Mouse (Mus musculus) neural tube, embryonic 11.5 days (tissue): ENCODE results near the gene Trp53bp2. TPM values are rescaled to one million over a fixed set of nuclear protein-coding genes. Genes with fewer than 3 reads are reported as not detected.

ENCODE experiments used
- ATAC-seq: fragments of 200-750 bp; cut with Nextera tagmentation; 2 replicates; pipeline ENCODE4 v1.8.0; 2017; ENCODE audit warnings: moderate number of reproducible peaks, mild to moderate bottlenecking, moderate TSS enrichment, moderate library complexity; ENCODE audit not compliant: insufficient read depth, low FRiP score, low TSS enrichment
- DNase-seq: peaks from one replicate; pipeline ENCODE4 v3.0.0-alpha.2; 2015; ENCODE audit warnings: low spot score
- H3K27ac ChIP-seq: fragments of 300-500 bp; sonication (generic); 2 replicates; pipeline ENCODE4 v1.5.1; 2014; ENCODE audit warnings: low read depth, mild to moderate bottlenecking, low read length
- H3K27me3 ChIP-seq: fragments of 300-500 bp; sonication (generic); 2 replicates; pipeline ENCODE4 v1.6.1; 2014; ENCODE audit warnings: mild to moderate bottlenecking, low read length, mixed read lengths; ENCODE audit not compliant: control insufficient read depth, insufficient read depth
- H3K36me3 ChIP-seq: fragments of 300-500 bp; sonication (generic); 2 replicates; pipeline ENCODE4 v1.6.1; 2014; ENCODE audit warnings: mild to moderate bottlenecking, low read length, moderate library complexity, mixed read lengths; ENCODE audit not compliant: control insufficient read depth, insufficient read depth
- H3K4me1 ChIP-seq: fragments of 300-500 bp; sonication (generic); 2 replicates; pipeline ENCODE4 v1.6.1; 2014; ENCODE audit warnings: low read length, mixed read lengths; ENCODE audit not compliant: control insufficient read depth, insufficient read depth
- H3K4me2 ChIP-seq: fragments of 300-500 bp; sonication (generic); 2 replicates; pipeline ENCODE4 v1.6.1; 2014; ENCODE audit warnings: low read depth, mild to moderate bottlenecking, moderate library complexity
- H3K4me3 ChIP-seq: fragments of 300-500 bp; sonication (generic); 2 replicates; pipeline ENCODE4 v1.5.1; 2014; ENCODE audit warnings: low read depth, low read length
- H3K9ac ChIP-seq: fragments of 300-500 bp; sonication (generic); 2 replicates; pipeline ENCODE4 v1.6.1; 2014; ENCODE audit warnings: mild to moderate bottlenecking, low read length
- H3K9me3 ChIP-seq: fragments of 300-500 bp; sonication (generic); 2 replicates; pipeline ENCODE4 v1.6.1; 2016; ENCODE audit warnings: low read length; ENCODE audit not compliant: control insufficient read depth
- WGBS: fragments of 180-500 bp; shearing (Covaris S2); extraction: QIAGEN DNeasy Blood & Tissue Kit; methylation state at CpG from one replicate; pipeline ENCODE4 v1.1.7; 2014; 5-methylcytosine and 5-hydroxymethylcytosine counted together
- polyA plus RNA-seq: library from polyadenylated mRNA; unstranded; fragments of >200 nt; fragmentation: Nextera tagmentation; extraction: Ambion mirVana; gene quantifications from 2 replicates; pipeline ENCODE4 v1.2.1, GENCODE M21; 2014

Gene Trp53bp2
- polyA plus RNA-seq: 35.4 and 40.1 TPM in 2 replicates

DNA sequence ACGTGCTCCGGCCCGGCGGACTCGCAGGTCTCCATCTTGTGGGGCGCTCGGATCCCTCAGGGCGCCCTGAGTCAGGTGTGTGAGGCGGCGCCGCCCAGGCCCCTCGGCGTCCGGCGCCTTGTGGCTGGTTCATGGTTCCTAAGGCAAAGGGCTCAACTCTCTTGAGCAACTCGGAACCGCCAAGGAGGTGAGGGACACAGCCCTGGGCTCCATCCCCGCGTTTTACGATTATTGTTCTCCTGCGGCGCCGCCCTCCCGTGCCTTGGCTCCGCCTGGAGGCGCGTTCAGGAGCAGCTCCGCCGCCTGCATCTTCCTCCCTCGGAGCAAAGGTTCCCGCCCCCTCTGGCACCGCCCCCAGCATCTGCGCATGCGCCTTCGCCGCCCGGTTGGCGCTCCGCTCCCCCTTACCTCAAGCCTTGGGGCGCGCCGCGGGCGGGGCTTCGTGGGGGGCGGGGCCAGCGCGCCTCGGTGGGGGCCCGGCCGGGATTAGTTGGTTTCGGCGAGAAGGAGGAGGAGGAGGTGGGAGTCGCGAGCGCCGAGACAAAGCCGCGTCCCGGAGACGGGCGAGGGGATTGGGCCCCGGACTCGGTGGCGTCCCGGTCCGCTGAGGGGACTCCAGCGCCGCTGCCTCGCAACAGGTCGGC is at the start of gene Trp53bp2:
Trp53bp2 (plus strand) TSS at position 489 of the 644 bp plus-strand sequence.
- WGBS: under 1% methylated on average over 62 of the region's 71 CpGs
- DNase-seq: peak; percentile 100
- H3K27ac ChIP-seq: peak within 1 kb of the TSS; percentile 89
- H3K4me1 ChIP-seq: peaks cover 12% of the 10 kb centered on the region
- H3K36me3 ChIP-seq: no peaks in the 10 kb centered on the region
- H3K9ac ChIP-seq: peak within 1 kb of the TSS; percentile 90
- H3K9me3 ChIP-seq: no peaks in the 10 kb centered on the region
- peak within 1 kb of the TSS; percentile 76 for H3K4me3 ChIP-seq
- ATAC-seq: peak; percentile 87
- peak within 1 kb of the TSS; percentile 81 for H3K4me2 ChIP-seq
- no peaks in the 10 kb centered on the region for H3K27me3 ChIP-seq

DNA sequence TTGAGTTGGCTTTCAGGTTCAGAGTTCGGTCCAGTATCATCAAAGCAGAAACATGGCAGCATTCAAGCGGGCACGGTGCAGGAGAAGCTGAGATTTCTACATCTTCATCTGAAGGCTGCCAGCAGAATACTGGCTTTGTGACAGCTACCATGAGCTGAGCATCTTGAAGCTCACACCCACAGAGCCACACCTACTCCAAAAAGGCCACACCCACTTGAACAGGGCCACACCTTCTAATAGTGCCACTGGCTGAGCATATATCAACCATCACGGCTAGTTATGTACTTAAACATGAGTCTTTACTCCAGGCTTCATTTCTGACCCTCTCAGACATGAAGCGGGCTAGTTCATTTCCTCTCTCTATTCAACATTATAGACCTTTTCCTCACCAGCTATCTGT is 46.3 kb upstream of the Trp53bp2 start:
- DNase-seq (no peak), ATAC-seq (no peak)
- no peak overlapping the region for H3K4me3 ChIP-seq
- H3K36me3 ChIP-seq: no peaks in the 10 kb centered on the region
- no peaks in the 10 kb centered on the region for H3K9me3 ChIP-seq
- H3K27ac ChIP-seq: no peak overlapping the region
- 89% methylated on average over 5 of the region's 5 CpGs for WGBS
- no peaks in the 10 kb centered on the region for H3K4me1 ChIP-seq
- H3K9ac ChIP-seq: no peak overlapping the region
- H3K27me3 ChIP-seq: no peaks in the 10 kb centered on the region
- H3K4me2 ChIP-seq: no peak overlapping the region

DNA sequence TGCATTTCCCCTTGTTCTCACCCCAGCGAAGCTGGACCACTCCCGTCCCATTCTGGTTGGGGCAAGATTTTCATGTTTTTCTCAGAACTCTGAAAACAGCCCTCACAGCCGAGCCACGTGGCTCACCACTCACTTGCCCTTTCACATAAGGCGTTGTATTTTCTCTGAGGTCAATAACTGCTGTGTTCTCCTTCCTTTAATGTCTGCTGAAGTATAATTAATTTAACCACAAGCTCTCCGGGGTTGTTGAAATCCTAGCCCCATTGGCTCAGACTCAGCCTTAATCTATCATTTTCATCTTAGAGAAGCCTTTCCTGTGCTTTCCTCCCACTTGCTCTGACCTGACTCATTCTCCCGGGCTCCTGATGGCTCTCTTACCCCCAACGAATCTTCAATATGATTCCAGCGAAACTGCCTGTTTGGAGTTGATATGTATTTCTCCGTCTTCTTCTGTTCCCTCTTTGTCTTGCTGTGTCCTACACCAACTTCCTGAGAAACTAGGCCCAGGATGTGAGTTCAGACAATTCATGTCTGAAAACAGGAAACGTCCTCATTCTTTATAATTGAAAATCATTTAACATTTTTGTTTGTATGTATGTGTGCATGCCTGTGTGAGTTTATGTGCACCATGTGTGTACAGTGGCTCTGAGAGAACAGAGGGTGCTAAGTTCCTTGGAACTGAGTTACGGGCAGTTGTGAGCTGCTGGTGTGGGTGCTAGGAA is 45.1 kb upstream of the Trp53bp2 start:
- no peaks in the 10 kb centered on the region for H3K27me3 ChIP-seq

DNA sequence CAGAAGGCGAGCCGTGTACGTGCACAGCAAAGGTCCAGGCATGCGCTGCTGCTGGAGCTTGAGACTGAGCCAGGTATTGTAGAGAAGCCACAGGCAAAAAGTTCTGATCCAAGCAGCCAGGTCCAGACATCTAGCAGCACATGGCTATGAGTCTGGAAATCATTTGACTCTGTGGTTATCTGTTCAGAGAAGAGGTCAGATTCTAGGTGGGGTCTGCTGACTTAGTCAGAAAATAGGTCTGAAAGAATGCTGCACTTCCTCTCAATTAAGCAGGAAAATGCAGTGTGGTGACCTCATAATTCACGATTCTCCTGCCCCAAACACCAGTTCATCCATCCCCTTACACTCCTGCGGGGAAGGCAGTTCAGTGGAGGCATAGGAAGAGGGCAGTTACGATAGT is 40.7 kb upstream of the Trp53bp2 start:
- DNase-seq: no peak
- Histone ChIP-seq H3K4me2 (no peak overlapping the region), H3K27ac (no peak overlapping the region), H3K4me1 (no peaks in the 10 kb centered on the region), H3K4me3 (no peak overlapping the region), H3K9me3 (no peaks in the 10 kb centered on the region), H3K27me3 (no peaks in the 10 kb centered on the region), H3K36me3 (no peaks in the 10 kb centered on the region), H3K9ac (no peak overlapping the region)
- no peak for ATAC-seq
- WGBS: 84% methylated on average over 7 of the region's 7 CpGs

More for the DNA sequence above, 45.1 kb upstream of the Trp53bp2 start:
- Histone ChIP-seq H3K9ac (no peak overlapping the region), H3K27ac (no peak overlapping the region), H3K9me3 (no peaks in the 10 kb centered on the region), H3K36me3 (no peaks in the 10 kb centered on the region), H3K4me2 (no peak overlapping the region), H3K4me1 (no peaks in the 10 kb centered on the region), H3K4me3 (no peak overlapping the region)
- no peak for ATAC-seq
- no peak for DNase-seq
- 67% methylated on average over 12 of the region's 12 CpGs for WGBS

DNA sequence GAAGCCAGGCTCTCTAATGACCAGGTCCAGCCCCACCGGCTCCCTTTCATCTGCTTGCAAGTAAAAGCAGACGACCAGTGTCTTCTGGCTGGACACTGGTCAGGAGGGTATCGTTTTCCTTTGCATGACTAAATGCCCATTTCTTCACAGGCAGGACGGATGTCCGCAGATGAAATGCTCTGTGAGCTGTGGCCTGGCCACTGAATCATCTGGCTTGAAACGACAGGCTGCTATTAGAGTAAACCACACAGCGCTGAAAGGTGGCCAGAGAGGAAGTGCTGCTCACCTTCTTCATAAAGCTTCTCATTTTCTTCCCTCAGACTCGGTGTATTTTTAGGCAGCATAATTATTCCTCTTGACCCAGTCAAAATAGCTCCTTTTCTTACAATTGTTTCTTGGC is 40.2 kb upstream of the Trp53bp2 start:
- no peaks in the 10 kb centered on the region for H3K4me1 ChIP-seq
- DNase-seq (no peak), ATAC-seq (no peak)
- no peak overlapping the region for H3K27ac ChIP-seq
- no peaks in the 10 kb centered on the region for H3K36me3 ChIP-seq
- H3K9ac ChIP-seq: no peak overlapping the region
- H3K9me3 ChIP-seq: no peaks in the 10 kb centered on the region
- WGBS: 72% methylated on average over 8 of the region's 8 CpGs
- H3K4me2 ChIP-seq: no peak overlapping the region
- H3K27me3 ChIP-seq: no peaks in the 10 kb centered on the region
- H3K4me3 ChIP-seq: no peak overlapping the region

DNA sequence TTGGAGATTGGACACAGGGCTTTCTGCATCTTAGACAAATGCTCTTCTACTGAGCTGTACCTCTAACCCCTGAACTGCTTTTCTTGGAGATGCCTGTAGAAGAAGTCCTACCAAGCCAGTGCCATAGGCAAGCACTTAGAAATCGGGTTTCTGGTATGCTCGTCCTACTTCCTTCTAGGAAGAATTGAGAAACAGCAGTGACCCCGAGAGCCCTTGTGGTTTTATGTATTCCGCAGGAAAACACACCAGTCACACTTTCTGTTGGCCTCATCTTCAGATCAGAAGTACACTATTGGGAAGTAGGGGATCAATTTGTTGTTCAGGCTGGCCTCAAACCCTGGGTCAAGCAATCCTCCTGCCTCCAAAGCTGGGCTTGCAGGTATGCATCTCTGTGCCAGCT is 39.5 kb upstream of the Trp53bp2 start:
- ATAC-seq: no peak
- Histone ChIP-seq H3K9ac (no peak overlapping the region), H3K4me1 (no peaks in the 10 kb centered on the region), H3K4me2 (no peak overlapping the region), H3K9me3 (no peaks in the 10 kb centered on the region), H3K4me3 (no peak overlapping the region), H3K27me3 (no peaks in the 10 kb centered on the region), H3K27ac (no peak overlapping the region), H3K36me3 (no peaks in the 10 kb centered on the region)
- no peak for DNase-seq
- WGBS: 81% methylated on average over 4 of the region's 4 CpGs

DNA sequence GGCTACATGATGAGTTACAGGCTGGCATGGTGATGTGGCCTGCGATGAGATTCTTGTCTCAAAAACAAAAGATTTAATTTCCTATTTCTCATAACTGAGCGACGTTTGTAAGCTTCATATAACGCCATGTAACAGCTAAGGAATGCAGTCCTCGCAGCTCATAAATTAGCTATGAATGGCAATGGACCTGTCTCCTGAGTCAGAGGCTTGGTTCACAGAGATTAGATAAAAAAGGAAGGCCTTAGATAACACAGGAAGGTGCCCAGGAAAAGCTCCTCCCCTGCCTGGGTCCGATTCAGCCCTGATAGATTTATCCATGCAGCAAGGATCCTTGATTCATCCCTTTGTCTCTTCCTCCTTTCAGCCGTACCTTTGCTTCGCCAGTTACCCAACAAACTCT is 37.1 kb upstream of the Trp53bp2 start:
- no peak for DNase-seq
- no peak for ATAC-seq
- H3K4me3 ChIP-seq: no peak overlapping the region
- no peak overlapping the region for H3K4me2 ChIP-seq
- H3K4me1 ChIP-seq: no peaks in the 10 kb centered on the region
- no peaks in the 10 kb centered on the region for H3K27me3 ChIP-seq
- no peaks in the 10 kb centered on the region for H3K9me3 ChIP-seq
- H3K36me3 ChIP-seq: no peaks in the 10 kb centered on the region
- H3K9ac ChIP-seq: no peak overlapping the region
- no peak overlapping the region for H3K27ac ChIP-seq
- WGBS: 89% methylated on average over 8 of the region's 8 CpGs

DNA sequence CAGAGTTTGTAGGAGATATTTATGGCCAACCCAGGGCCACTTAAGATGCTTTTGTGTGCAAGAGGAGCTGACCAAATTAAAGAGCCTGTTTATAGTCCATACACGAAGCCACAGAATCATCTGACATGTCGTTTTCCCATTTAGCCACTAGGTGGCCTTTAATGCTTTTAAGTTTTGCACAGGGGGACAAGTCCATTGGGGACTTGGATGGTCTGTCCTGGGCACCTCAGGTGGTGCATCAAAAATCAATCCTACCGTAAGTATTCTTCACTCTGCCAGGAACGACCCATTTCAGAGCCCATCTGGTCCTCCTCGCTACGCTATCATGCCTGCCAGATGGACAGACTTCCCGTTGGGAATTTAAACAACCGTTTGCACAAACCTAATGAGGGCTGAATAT is 32.8 kb upstream of the Trp53bp2 start:
- Histone ChIP-seq H3K9me3 (no peaks in the 10 kb centered on the region), H3K36me3 (no peaks in the 10 kb centered on the region), H3K9ac (no peak overlapping the region), H3K27ac (no peak overlapping the region), H3K27me3 (no peaks in the 10 kb centered on the region), H3K4me2 (no peak overlapping the region), H3K4me3 (no peak overlapping the region), H3K4me1 (no peaks in the 10 kb centered on the region)
- DNase-seq (peak; percentile 41), ATAC-seq (peak; percentile 58)
- 28% methylated on average over 8 of the region's 8 CpGs for WGBS

DNA sequence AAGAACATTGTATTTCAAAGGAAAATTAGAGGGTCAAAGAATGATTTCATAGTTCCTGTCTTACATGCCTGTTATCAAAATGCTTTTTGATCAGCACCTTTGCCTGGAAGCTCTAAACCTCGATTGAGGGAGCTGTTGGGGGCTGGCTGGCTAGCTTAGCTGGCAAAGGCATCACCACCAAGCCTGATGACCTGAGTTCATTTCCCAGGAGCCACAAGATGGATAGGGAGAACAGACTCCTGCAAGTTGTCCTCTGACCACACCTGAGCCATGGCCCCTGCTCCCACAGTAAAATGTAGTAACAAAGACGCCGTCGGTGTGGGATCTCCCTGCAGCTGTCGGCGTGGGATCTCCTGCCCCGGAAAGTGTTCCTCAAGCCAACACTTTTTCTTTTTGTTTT is 32.1 kb upstream of the Trp53bp2 start:
- H3K4me1 ChIP-seq: no peaks in the 10 kb centered on the region
- H3K4me2 ChIP-seq: no peak overlapping the region
- no peak overlapping the region for H3K9ac ChIP-seq
- no peak overlapping the region for H3K27ac ChIP-seq
- H3K4me3 ChIP-seq: no peak overlapping the region
- DNase-seq (no peak), ATAC-seq (no peak)
- H3K27me3 ChIP-seq: no peaks in the 10 kb centered on the region
- no peaks in the 10 kb centered on the region for H3K9me3 ChIP-seq
- no peaks in the 10 kb centered on the region for H3K36me3 ChIP-seq
- WGBS: 93% methylated on average over 7 of the region's 7 CpGs
